Mouse (Mus musculus): Measurements from ENCODE around the gene Gm3755.
A peak's percentile ranks its signal among the peaks of the same experiment; 100 is the strongest.
"Not testable (repeated sequence)": the region's sequence is repeated elsewhere in the genome, so short reads cannot be mapped to it uniquely, and the experiment has no call there.

Gene Gm3755

DNA sequence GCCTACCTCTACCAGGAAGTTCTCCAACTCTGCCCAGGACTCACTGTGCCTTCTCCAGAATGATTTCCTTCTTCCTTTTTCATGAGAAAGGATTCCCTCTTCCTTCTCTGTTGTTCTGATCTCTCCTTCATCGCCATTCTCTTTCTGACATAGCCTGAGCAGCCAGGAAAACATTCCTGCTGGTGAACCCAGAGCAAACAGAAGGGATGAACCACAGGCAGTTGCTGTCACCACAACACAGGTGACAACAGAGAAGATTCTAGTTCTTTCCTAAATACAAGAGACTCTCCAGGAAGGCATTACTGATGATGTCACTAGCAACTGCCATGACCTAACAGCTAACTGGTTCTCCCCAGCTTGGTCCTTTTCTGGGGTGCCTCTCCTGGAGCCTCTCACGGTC, at the start of gene Gm3755:
Gene Gm3755 (minus strand): TSS at position 101 of the 400 bp plus-strand sequence.
- DNase-seq = not testable (repeated sequence)

DNA sequence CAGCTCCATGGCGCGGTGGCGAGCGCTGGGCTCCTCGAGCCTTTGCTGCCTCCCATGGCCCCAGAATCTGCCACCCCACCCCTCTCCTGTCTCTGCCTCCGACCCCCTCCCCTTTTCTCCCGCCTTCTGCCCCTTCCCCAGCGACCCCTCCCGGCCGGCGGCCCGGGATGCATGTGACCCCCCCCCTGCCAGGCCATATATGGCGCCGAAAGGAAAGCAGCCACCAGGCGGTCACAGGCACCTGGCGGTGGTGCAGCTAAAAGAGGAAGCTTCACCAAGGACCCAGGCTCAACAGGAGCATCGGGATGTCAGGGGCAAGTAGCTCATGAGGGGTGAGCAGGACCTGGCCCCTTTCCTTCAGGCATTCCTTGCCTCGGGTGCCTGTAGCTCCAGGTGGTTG, 38.0 kb upstream of the Gm3755 start:
- DNase-seq = not testable (repeated sequence)

DNA sequence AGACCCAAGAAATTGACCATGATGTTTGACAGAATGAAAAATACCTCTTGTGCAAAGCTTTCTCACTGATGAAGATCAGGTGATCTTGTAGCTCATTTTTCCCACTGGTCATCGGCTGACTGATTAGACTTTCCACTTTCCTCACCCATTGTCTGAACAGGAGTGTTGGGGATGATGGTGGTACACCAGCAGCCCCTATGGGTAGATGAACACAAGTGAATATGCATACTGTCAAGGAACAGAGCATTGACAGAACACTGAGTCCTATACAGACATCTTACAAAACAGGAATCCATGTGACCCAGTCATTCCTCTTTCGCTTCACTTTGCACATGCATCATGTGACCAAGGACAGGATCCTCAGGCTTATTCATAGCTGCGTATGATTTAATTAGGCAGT, 32.9 kb upstream of the Gm3755 start, which contains the start of gene Gm3752:
Gene Gm3752 (minus strand): TSS at position 101 of the 400 bp plus-strand sequence.
- DNase-seq = not testable (repeated sequence)

DNA sequence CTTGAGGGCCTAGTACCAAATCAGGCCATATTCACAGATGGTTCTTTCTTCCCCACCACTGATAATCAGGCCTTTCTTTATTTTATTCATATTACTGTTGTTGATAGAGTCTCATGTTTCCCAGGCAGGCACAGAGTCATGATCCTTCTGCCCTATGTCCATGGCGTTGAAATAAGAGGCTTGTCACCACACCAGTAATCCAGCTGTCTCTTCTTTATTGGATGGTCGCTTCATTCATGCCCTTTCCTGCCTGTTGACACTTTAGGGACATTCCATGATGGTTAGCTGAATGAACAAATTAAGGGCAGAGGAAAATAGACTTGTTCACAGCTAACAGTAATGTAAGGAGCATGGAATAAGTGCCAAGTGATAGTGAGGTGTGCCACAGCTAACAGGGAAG, 28.2 kb downstream of the Gm3755 start:
- peak in 1 of 2 experiments; percentile 1 for DNase-seq
